Comparison of ENCODE assay signal across 18 mouse cellular contexts in the genomic region with DNA sequence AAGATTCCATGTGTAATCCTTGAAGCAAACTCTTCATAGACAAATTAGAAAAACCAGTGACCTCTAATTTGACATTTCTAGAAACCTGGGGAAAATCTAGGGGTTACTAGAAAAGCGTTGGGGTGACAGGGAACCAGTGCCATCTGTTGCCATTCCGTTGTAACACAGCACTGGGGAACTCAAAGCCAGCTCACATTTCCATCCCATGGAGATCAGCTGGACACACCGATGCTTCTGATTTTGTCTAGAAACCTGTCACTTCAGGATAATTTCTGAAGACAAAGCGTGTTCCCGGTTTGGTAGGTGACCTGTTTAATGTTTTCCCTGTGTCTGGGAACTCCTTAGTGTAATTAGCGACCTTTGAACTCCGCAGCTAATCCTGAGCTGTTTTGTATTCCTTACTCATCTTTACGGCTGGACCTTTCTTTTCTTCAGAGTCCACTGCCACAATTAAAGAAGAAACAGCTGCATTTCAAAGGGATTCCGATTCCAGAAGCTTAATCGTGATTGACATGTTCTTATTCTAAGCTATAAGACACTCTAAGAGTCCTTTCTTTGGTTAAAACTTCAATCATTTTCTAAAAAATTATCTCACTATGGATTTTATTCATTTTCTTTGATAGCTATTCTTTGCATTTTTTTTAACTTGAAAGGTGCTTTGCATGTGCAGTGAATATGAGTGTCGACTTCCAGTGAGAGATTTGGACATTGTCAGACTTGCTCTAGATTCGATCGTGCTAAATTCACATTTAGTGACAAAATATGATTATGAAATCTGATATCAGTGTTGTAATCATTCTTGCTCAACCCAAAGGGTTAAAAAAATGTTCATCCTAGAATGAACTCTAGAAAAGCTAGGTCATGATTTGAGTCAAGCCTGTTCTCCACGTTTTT. TPM values are rescaled to one million over a fixed set of nuclear protein-coding genes. Genes with fewer than 3 reads are reported as not detected.
A peak's percentile ranks its signal among the peaks of the same experiment; 100 is the strongest.
DNase-seq lines count a peak whose midpoint lies in the region; ATAC-seq lines count a peak whose summit lies in the region.
"Had no signal": no experiment of that assay in that cellular context is flagged by ENCODE, and none has a peak within 500 bp of the region (broad histone marks: within the 10 kb centered on the region; RNA-seq: fewer than 3 reads in every experiment).

No protein-coding gene starts in this region.

- ATAC-seq in forebrain, embryonic 13.5 days = no peak
- peak; percentile 68 for ATAC-seq in midbrain, embryonic 12.5 days (ENCODE audit: low FRiP score, low read depth)
- no peak for ATAC-seq in midbrain, embryonic 16.5 days
- ATAC-seq: activated CD4-positive, CD25-positive, alpha-beta regulatory T cell, adult 4 months; hindbrain, postnatal 0 days had no signal

- peak overlapping the region; percentile 71 for H3K27ac ChIP-seq in forebrain, embryonic 10.5 days
- H3K27ac ChIP-seq in forebrain, embryonic 13.5 days = no peak overlapping the region
- H3K27ac ChIP-seq in midbrain, embryonic 12.5 days (replicated peaks) = peak overlapping the region; percentile 65
- no peak overlapping the region for H3K27ac ChIP-seq in midbrain, embryonic 16.5 days (ENCODE audit: low read length)
- H3K27ac ChIP-seq: embryonic facial prominence, embryonic 12.5 days; heart, adult 2 months; hindbrain, postnatal 0 days; macrophage had no signal

- intact Hi-C loops in gastrocnemius, postnatal 14 days (cut with DNase I; ENCODE audit: low total_unique reads) = no loop called here

- DNase-seq in forebrain, embryonic 10.5 days (ENCODE audit: extremely low spot score, low spot score) = peak; percentile 34
- peak; percentile 16 for DNase-seq in kidney, postnatal 10 days
- DNase-seq in yolk sac, embryonic 10.5 days (ENCODE audit: low spot score) = peak; percentile 33
- no peak for DNase-seq in gastrocnemius, postnatal 14 days
- DNase-seq in right cerebral cortex, postnatal 14 days = no peak
- DNase-seq: adrenal gland, postnatal 36 days; cerebellum, adult 9-11 months; heart, adult 2 months; lung, adult 18-20 months; thymus, postnatal 4 days had no signal

- H3K27me3 ChIP-seq in forebrain, embryonic 10.5 days (ENCODE audit: poor library complexity, severe bottlenecking) = peaks cover 10% of the 10 kb centered on the region; the same call in 1 of the 2 replicates
- no peaks in the 10 kb centered on the region for H3K27me3 ChIP-seq in forebrain, embryonic 13.5 days
- H3K27me3 ChIP-seq in midbrain, embryonic 12.5 days = no peaks in the 10 kb centered on the region
- H3K27me3 ChIP-seq in midbrain, embryonic 16.5 days (ENCODE audit: control insufficient read depth, insufficient read depth, low read depth, low read length) = no peaks in the 10 kb centered on the region
- H3K27me3 ChIP-seq: embryonic facial prominence, embryonic 12.5 days had no signal

- peaks cover 52% of the 10 kb centered on the region for H3K4me1 ChIP-seq in forebrain, embryonic 10.5 days
- H3K4me1 ChIP-seq in forebrain, embryonic 13.5 days = peaks cover 16% of the 10 kb centered on the region
- H3K4me1 ChIP-seq in midbrain, embryonic 12.5 days = peaks cover 29% of the 10 kb centered on the region
- peaks cover 3% of the 10 kb centered on the region; the same call in 1 of the 2 replicates for H3K4me1 ChIP-seq in midbrain, embryonic 16.5 days (ENCODE audit: control insufficient read depth, insufficient read depth, low read length)
- H3K4me1 ChIP-seq: embryonic facial prominence, embryonic 12.5 days had no signal

- no peak overlapping the region for H3K4me3 ChIP-seq in forebrain, embryonic 10.5 days
- H3K4me3 ChIP-seq in forebrain, embryonic 13.5 days = no peak overlapping the region
- no peak overlapping the region for H3K4me3 ChIP-seq in midbrain, embryonic 12.5 days
- H3K4me3 ChIP-seq in midbrain, embryonic 16.5 days (ENCODE audit: low read depth, low read length) = no peak overlapping the region
- H3K4me3 ChIP-seq: embryonic facial prominence, embryonic 12.5 days; heart, adult 2 months; myocyte had no signal

- no peaks in the 10 kb centered on the region for H3K9me3 ChIP-seq in forebrain, embryonic 10.5 days
- no peaks in the 10 kb centered on the region for H3K9me3 ChIP-seq in forebrain, embryonic 13.5 days (replicated peaks)
- H3K9me3 ChIP-seq in midbrain, embryonic 12.5 days = no peaks in the 10 kb centered on the region
- no peaks in the 10 kb centered on the region for H3K9me3 ChIP-seq in midbrain, embryonic 16.5 days (replicated peaks; ENCODE audit: control insufficient read depth, low read length, poor library complexity, severe bottlenecking)
- H3K9me3 ChIP-seq: embryonic facial prominence, embryonic 12.5 days had no signal

- peaks cover 26% of the 10 kb centered on the region for H3K36me3 ChIP-seq in forebrain, embryonic 10.5 days (replicated peaks)
- H3K36me3 ChIP-seq in forebrain, embryonic 13.5 days (ENCODE audit: poor library complexity, severe bottlenecking) = peaks cover 21% of the 10 kb centered on the region
- H3K36me3 ChIP-seq in midbrain, embryonic 12.5 days = peaks cover 19% of the 10 kb centered on the region
- 0 out of 2 replicates have a peak, but pooled peaks cover 7% of the 10 kb centered on the region for H3K36me3 ChIP-seq in midbrain, embryonic 16.5 days (ENCODE audit: control insufficient read depth, insufficient read depth, low read length)

- WGBS in forebrain, embryonic 10.5 days = 19% methylated on average over 14 of the region's 14 CpGs
- 4% methylated on average over 14 of the region's 14 CpGs for WGBS in forebrain, embryonic 13.5 days
- 10% methylated on average over 14 of the region's 14 CpGs for WGBS in midbrain, embryonic 12.5 days
- 11% methylated on average over 14 of the region's 14 CpGs for WGBS in midbrain, embryonic 16.5 days

- no peak overlapping the region for H3K4me2 ChIP-seq in forebrain, embryonic 13.5 days
- no peak overlapping the region for H3K4me2 ChIP-seq in midbrain, embryonic 12.5 days (replicated peaks)
- no peak overlapping the region for H3K4me2 ChIP-seq in midbrain, embryonic 16.5 days (ENCODE audit: low read length)
- H3K4me2 ChIP-seq: embryonic facial prominence, embryonic 12.5 days had no signal

- H3K9ac ChIP-seq in forebrain, embryonic 13.5 days = no peak overlapping the region
- H3K9ac ChIP-seq in midbrain, embryonic 12.5 days (replicated peaks) = no peak overlapping the region
- H3K9ac ChIP-seq in midbrain, embryonic 16.5 days (ENCODE audit: low read depth, low read length) = no peak overlapping the region
- H3K9ac ChIP-seq: embryonic facial prominence, embryonic 12.5 days had no signal

RNA-seq across cellular contexts. Expression of a gene that starts 21.9 kb away (rescaled TPM):
- polyA plus RNA-seq in forebrain, embryonic 10.5 days (2016; fragmentation: Nextera tagmentation; extraction: Ambion mirVana) = 60.8 and 66.8 TPM in 2 replicates
- 74.4 TPM in 2 replicates for polyA plus RNA-seq in forebrain, embryonic 13.5 days (2015; fragmentation: Nextera tagmentation; extraction: Ambion mirVana)
- polyA plus RNA-seq in midbrain, embryonic 12.5 days (2016; fragmentation: Nextera tagmentation; extraction: Ambion mirVana) = 106 TPM in 2 replicates
- polyA plus RNA-seq in midbrain, embryonic 16.5 days (2015; fragmentation: Nextera tagmentation; extraction: Ambion mirVana) = 66.8 and 75.8 TPM in 2 replicates
- total RNA-seq in gastrocnemius, postnatal 14 days (2021) = 10 to 100 TPM; 16.2 to 20.6 TPM

RNA-seq across cellular contexts. Expression of a gene that starts 22.5 kb away (rescaled TPM):
- 30.8 and 32.3 TPM in 2 replicates for polyA plus RNA-seq in forebrain, embryonic 10.5 days (2016; fragmentation: Nextera tagmentation; extraction: Ambion mirVana)
- polyA plus RNA-seq in forebrain, embryonic 13.5 days (2015; fragmentation: Nextera tagmentation; extraction: Ambion mirVana) = 25.4 and 28.7 TPM in 2 replicates
- 31.7 and 34.3 TPM in 2 replicates for polyA plus RNA-seq in midbrain, embryonic 12.5 days (2016; fragmentation: Nextera tagmentation; extraction: Ambion mirVana)
- 20.8 and 22.0 TPM in 2 replicates for polyA plus RNA-seq in midbrain, embryonic 16.5 days (2015; fragmentation: Nextera tagmentation; extraction: Ambion mirVana)
- 1 to 10 TPM; 8.3 to 8.5 TPM for total RNA-seq in gastrocnemius, postnatal 14 days (2021)

Comparison
In these comparisons a context has a peak if more than half of its experiments do, and no peak if none do; other contexts are left out.
1. H3K27ac ChIP-seq: peak in forebrain, embryonic 10.5 days (single experiment) and midbrain, embryonic 12.5 days (single experiment); none in forebrain, embryonic 13.5 days (single experiment) and midbrain, embryonic 16.5 days (single experiment).
2. DNase-seq: peak in forebrain, embryonic 10.5 days (single experiment), kidney, postnatal 10 days (single experiment) and yolk sac, embryonic 10.5 days (single experiment); none in gastrocnemius, postnatal 14 days (single experiment) and right cerebral cortex, postnatal 14 days (single experiment).